Mouse (Mus musculus) CH12.LX (cell line): ENCODE measurements around the gene Olfr967. TPM values are rescaled to one million over a fixed set of nuclear protein-coding genes. Genes with fewer than 3 reads are reported as not detected.
A peak's percentile ranks its signal among the peaks of the same experiment; 100 is the strongest.
"Not testable (repeated sequence)": the region's sequence is repeated elsewhere in the genome, so short reads cannot be mapped to it uniquely, and the experiment has no call there.

Experiments
- DNase-seq: peaks from one replicate; pipeline ENCODE4 v3.0.0-alpha.2; 2013; ENCODE audit errors: extremely low read depth
- H3K27ac ChIP-seq: 2 replicates; pipeline ENCODE4 v1.5.1; 2012; ENCODE audit warnings: low read depth, mild to moderate bottlenecking, control low read depth, moderate library complexity; ENCODE audit not compliant: insufficient read depth
- H3K27me3 ChIP-seq: replicated peaks from 2 replicates; pipeline ENCODE3; 2012; ENCODE audit warnings: inconsistent platforms
- H3K36me3 ChIP-seq, 2 experiments: replicated peaks in 1 of 2; 2 replicates each; pipeline versions ENCODE3 to v1.6.1; 2012; ENCODE audit warnings: inconsistent platforms in 1 of 2, low read length in 1 of 2, mild to moderate bottlenecking in 1 of 2, mixed read lengths in 1 of 2, moderate library complexity in 1 of 2; ENCODE audit not compliant: control insufficient read depth in 1 of 2, insufficient read depth in 1 of 2
- H3K4me1 ChIP-seq, 2 experiments: 2 replicates each; pipeline ENCODE4 v1.6.1; 2012; ENCODE audit warnings: inconsistent platforms in 1 of 2, moderate library complexity in 1 of 2; ENCODE audit not compliant: insufficient read depth in 2 of 2, control insufficient read depth in 1 of 2
- H3K4me2 ChIP-seq: 2 replicates; pipeline ENCODE4 v1.6.1; 2012; ENCODE audit warnings: low read depth, mild to moderate bottlenecking, control low read depth; ENCODE audit not compliant: poor library complexity, insufficient read depth, severe bottlenecking
- H3K4me3 ChIP-seq, 3 experiments: fragments of 150-350 bp in 1 of 3; sonication (generic) in 1 of 3; replicated peaks in 1 of 3; 2 replicates each; pipeline versions ENCODE3 to v1.5.1; 2011 to 2012; ENCODE audit warnings: low read depth in 2 of 3, low read length in 2 of 3, mild to moderate bottlenecking in 2 of 3, moderate library complexity in 2 of 3, control low read depth in 1 of 3, improper control_type of control experiment in 1 of 3, inconsistent platforms in 1 of 3, mixed read lengths in 1 of 3; ENCODE audit not compliant: poor library complexity in 1 of 3
- H3K79me2 ChIP-seq: replicated peaks from 2 replicates; pipeline ENCODE4 v1.6.1; 2012; ENCODE audit warnings: mild to moderate bottlenecking, moderate library complexity; ENCODE audit not compliant: control insufficient read depth, poor library complexity, insufficient read depth, severe bottlenecking; ENCODE audit errors: extremely low read depth
- H3K9ac ChIP-seq: 2 replicates; pipeline ENCODE4 v1.6.1; 2012; ENCODE audit warnings: low read depth, mild to moderate bottlenecking, control low read depth, moderate library complexity; ENCODE audit not compliant: insufficient read depth
- H3K9me3 ChIP-seq: replicated peaks from 2 replicates; pipeline ENCODE3; 2012; ENCODE audit warnings: low read length, inconsistent platforms, mixed read lengths
- BHLHE40 ChIP-seq: IDR thresholded peaks from 2 replicates; pipeline ENCODE4 v1.6.1; 2011; ENCODE audit warnings: mild to moderate bottlenecking, low read depth, low read length, improper control_type of control experiment
- CTCF ChIP-seq, 2 experiments: IDR thresholded peaks in 1 of 2; conservative IDR thresholded peaks in 1 of 2; 2 replicates each; pipeline ENCODE4 v1.5.1; 2011 to 2012; ENCODE audit warnings: low read depth in 2 of 2, low read length in 2 of 2, improper control_type of control experiment in 1 of 2, inconsistent platforms in 1 of 2, mild to moderate bottlenecking in 1 of 2, moderate library complexity in 1 of 2
- ELF1 ChIP-seq: IDR thresholded peaks from 2 replicates; pipeline ENCODE4 v1.6.1; 2014; ENCODE audit warnings: low read depth, mild to moderate bottlenecking, inconsistent platforms, low read length, improper control_type of control experiment
- EP300 ChIP-seq: IDR thresholded peaks from 2 replicates; pipeline ENCODE4 v1.6.1; 2011; ENCODE audit warnings: low read length, improper control_type of control experiment
- GABPA ChIP-seq: IDR thresholded peaks from 2 replicates; pipeline ENCODE4 v1.6.1; 2012; ENCODE audit warnings: low read depth, low read length, improper control_type of control experiment, inconsistent platforms; ENCODE audit not compliant: insufficient replicate concordance
- JUN ChIP-seq: IDR thresholded peaks from 2 replicates; pipeline ENCODE4 v1.6.1; 2011; ENCODE audit warnings: low read depth, mild to moderate bottlenecking, low read length, improper control_type of control experiment, moderate library complexity; ENCODE audit not compliant: insufficient read depth
- JUND ChIP-seq: conservative IDR thresholded peaks from 2 replicates; pipeline ENCODE4 v1.6.1; 2011; ENCODE audit warnings: low read depth, low read length, improper control_type of control experiment
- MAZ ChIP-seq: IDR thresholded peaks from 2 replicates; pipeline ENCODE4 v1.6.1; 2012; ENCODE audit warnings: low read depth, mild to moderate bottlenecking, inconsistent platforms, low read length, improper control_type of control experiment, moderate library complexity
- MYC ChIP-seq: IDR thresholded peaks from 2 replicates; pipeline ENCODE4 v1.6.1; 2011; ENCODE audit warnings: low read depth, mild to moderate bottlenecking, improper control_type of control experiment, low read length
- NRF1 ChIP-seq: IDR thresholded peaks from 2 replicates; pipeline ENCODE4 v1.6.1; 2014; ENCODE audit warnings: low read depth, mild to moderate bottlenecking, inconsistent platforms, low read length, improper control_type of control experiment, moderate library complexity
- POLR2AphosphoS2 ChIP-seq: IDR thresholded peaks from 2 replicates; pipeline ENCODE4 v1.6.1; 2011; ENCODE audit warnings: low read depth, low read length, improper control_type of control experiment
- RCOR1 ChIP-seq: conservative IDR thresholded peaks from 2 replicates; pipeline ENCODE4 v1.6.1; 2012; ENCODE audit warnings: low read depth, mild to moderate bottlenecking, inconsistent platforms, low read length, improper control_type of control experiment
- UBTF ChIP-seq: IDR thresholded peaks from 2 replicates; pipeline ENCODE4 v1.6.1; 2012; ENCODE audit warnings: low read depth, mild to moderate bottlenecking, inconsistent platforms, low read length, improper control_type of control experiment, moderate library complexity
- ZC3H11A ChIP-seq: IDR thresholded peaks from 2 replicates; pipeline ENCODE4 v1.6.1; 2012; ENCODE audit warnings: low read depth, mild to moderate bottlenecking, inconsistent platforms, low read length, improper control_type of control experiment
- ZMIZ1 ChIP-seq: IDR thresholded peaks from 2 replicates; pipeline ENCODE4 v1.6.1; 2012; ENCODE audit warnings: low read depth, mild to moderate bottlenecking, inconsistent platforms, low read length, improper control_type of control experiment
- ZNF384 ChIP-seq: IDR thresholded peaks from 2 replicates; pipeline ENCODE4 v1.6.1; 2012; ENCODE audit warnings: low read depth, low read length, improper control_type of control experiment, inconsistent platforms
- dilution Hi-C: fragments of 300-500 bp; cut with MboI; formaldehyde crosslinking; loops from 2 replicates; pipeline ENCODE4 v1.14.3; 2020; ENCODE audit warnings: low sequenced_read_pairs; ENCODE audit not compliant: extremely low pct_unique_long_range_greater_than_20kb, extremely low pct_ligation_motif_present
- in situ Hi-C: fragments of 300-500 bp; cut with MboI; formaldehyde crosslinking; loops from 3 replicates; pipeline ENCODE4 v1.14.3; 2019; ENCODE audit warnings: low sequenced_read_pairs, low pct_ligation_motif_present, low pct_unique_long_range_greater_than_20kb, mixed read lengths
- polyA plus RNA-seq: library from polyadenylated mRNA; unstranded; fragments of >175 nt; gene quantifications from 2 replicates; pipeline ENCODE4 v1.2.1, GENCODE M21; 2012; ENCODE audit warnings: low read depth; ENCODE audit not compliant: insufficient read length
- total RNA-seq, 2 experiments: library from RNA; depleted of rRNA; stranded (reverse); fragments of 300-350 nt in 1 of 2; fragments of >200 nt in 1 of 2; gene quantifications; 2 replicates each; pipeline ENCODE4 v1.2.3; 2012 to 2014

The Olfr967 gene
- total RNA-seq (2012; rRNA removed) (not detected in 2 replicates), total RNA-seq (2014; rRNA removed) (not detected in 2 replicates), polyA plus RNA-seq (not detected in 2 replicates)

DNA sequence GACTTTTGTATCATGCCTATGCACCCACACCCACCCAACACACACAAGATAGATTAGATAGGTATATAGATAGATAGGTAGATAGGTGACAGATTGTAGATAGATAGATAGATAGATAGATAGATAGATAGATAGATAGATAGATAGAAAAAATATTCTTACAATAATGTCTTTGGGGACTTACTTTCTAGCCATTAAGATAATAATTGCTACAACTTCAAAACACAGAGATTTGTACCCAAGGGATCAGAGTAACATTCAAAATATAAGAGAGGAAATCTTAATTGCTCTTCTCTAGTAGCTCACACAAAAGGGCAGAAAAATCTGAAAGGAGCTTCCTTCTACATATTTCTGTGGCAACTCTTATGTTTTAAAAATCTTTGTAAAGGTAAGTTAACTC is at the start of gene Olfr967:
Gene Olfr967, plus strand, starts transcription at position 301 of the 400 bp plus-strand sequence.
- no peaks in the 10 kb centered on the region for H3K9me3 ChIP-seq
- in situ Hi-C loops: no loop called here
- TF ChIP-seq RCOR1 (no peak), ELF1 (no peak), GABPA (no peak), ZC3H11A (no peak), POLR2AphosphoS2 (no peak), MAZ (no peak), UBTF (no peak)
- TF ChIP-seq, all 38 proteins: peak for 0
- Histone ChIP-seq H3K4me3 (no peak within 1 kb of the TSS), H3K9ac (no peak within 1 kb of the TSS), H3K4me1 (no peaks in the 10 kb centered on the region), H3K27me3 (no peaks in the 10 kb centered on the region), H3K27ac (no peak within 1 kb of the TSS), H3K36me3 (no peaks in the 10 kb centered on the region), H3K4me2 (no peak within 1 kb of the TSS), H3K79me2 (no peaks in the 10 kb centered on the region)
- dilution Hi-C loops: no loop called here
- DNase-seq: no peak

- H3K9me3 ChIP-seq, H3K4me1 ChIP-seq, in situ Hi-C loops, dilution Hi-C loops, H3K27ac ChIP-seq, H3K79me2 ChIP-seq, H3K9ac ChIP-seq, H3K4me3 ChIP-seq, H3K4me2 ChIP-seq, H3K36me3 ChIP-seq, H3K27me3 ChIP-seq: not testable (repeated sequence)
- TF ChIP-seq NRF1 (peak; percentile 61; the same call in 1 of the 2 replicates), BHLHE40 (0 out of 2 replicates have a peak, but pooled peaks have one; percentile 16), CTCF (conservative IDR thresholded peaks at IDR 0.05 in 1 of 2, IDR thresholded peaks at IDR 0.05 in 1 of 2; ENCODE audit: low read depth in 2 of 2, low read length in 2 of 2) (peak in 1 of 2 experiments; percentile 14; a peak in 1 of 4 replicates)
- peak; percentile 61 for DNase-seq
Observed at GRCm38 (mm10) chr9:39701123-39701522, 44.9 kb upstream of the Olfr967 start.

GRCm38 (mm10) chr9:39707017-39707416 is 39.0 kb upstream of the Olfr967 start, which contains the start of gene Olfr149:
Gene Olfr149 (minus strand): TSS chr9:39707117.
- Histone ChIP-seq H3K79me2 (no peaks in the 10 kb centered on the region), H3K27me3 (no peaks in the 10 kb centered on the region), H3K4me3 (no peak within 1 kb of the TSS), H3K9me3 (no peaks in the 10 kb centered on the region), H3K4me1 (peaks cover 0 to 7% of the 10 kb centered on the region in 2 experiments; a peak in 2 of 4 replicates), H3K4me2 (no peak within 1 kb of the TSS), H3K9ac (no peak within 1 kb of the TSS), H3K36me3 (no peaks in the 10 kb centered on the region), H3K27ac (no peak within 1 kb of the TSS)
- dilution Hi-C loops: no loop called here
- in situ Hi-C loops: no loop called here
- no peak for DNase-seq
- TF ChIP-seq ZMIZ1 (no peak), EP300 (no peak), RCOR1 (no peak), MAZ (no peak), ZNF384 (no peak), UBTF (no peak), MYC (no peak), JUND (no peak), ELF1 (no peak), JUN (no peak)
